ENCODE assay signal across 8 mouse cellular contexts in genomic region chr11:119524545-119524949, GRCm38 (mm10). TPM values are rescaled to one million over a fixed set of nuclear protein-coding genes. Genes with fewer than 3 reads are reported as not detected.
DNase-seq lines count a peak whose midpoint lies in the region; ATAC-seq and TF ChIP-seq lines count a peak whose summit lies in the region.

No protein-coding gene starts in this region.

- 0 out of 2 replicates have a peak, but pooled peaks cover 4% of the 10 kb centered on the region for H3K4me1 ChIP-seq in forebrain, embryonic 12.5 days
- no peaks in the 10 kb centered on the region for H3K4me1 ChIP-seq in lung, embryonic 14.5 days (ENCODE audit: insufficient read depth)

- 2% methylated on average over 33 of the region's 33 CpGs for WGBS in forebrain, embryonic 12.5 days
- WGBS in lung, embryonic 14.5 days, result 2% methylated on average over 33 of the region's 33 CpGs

- H3K36me3 ChIP-seq in forebrain, embryonic 12.5 days (replicated peaks), result no peaks in the 10 kb centered on the region
- H3K36me3 ChIP-seq in lung, embryonic 14.5 days (ENCODE audit: insufficient read depth), result no peaks in the 10 kb centered on the region

- peak overlapping the region; percentile 36 for H3K4me3 ChIP-seq in forebrain, embryonic 12.5 days (replicated peaks)
- peak overlapping the region; percentile 34 for H3K4me3 ChIP-seq in lung, embryonic 14.5 days (ENCODE audit: low read depth, low read length)

- DNase-seq in c-Kit-positive CD71-negative TER-119-negative erythroid progenitor cells, embryonic 14.5 days (ENCODE audit: low read depth), result peak; percentile 59
- peak; percentile 90 to 91 for DNase-seq in heart, postnatal 10 days
- peak; percentile 89 to 93 for DNase-seq in kidney, postnatal 36 days
- peak; percentile 97 for DNase-seq in lung, embryonic 14.5 days
- DNase-seq in testis, postnatal 10 days (ENCODE audit: low spot score), result peak; percentile 93

- no peak for TF ChIP-seq CTCF in lung, embryonic 14.5 days (IDR thresholded peaks at IDR 0.05; ENCODE audit: low read depth)

- peaks cover 8% of the 10 kb centered on the region; the same call in 1 of the 2 replicates for H3K27me3 ChIP-seq in forebrain, embryonic 12.5 days
- no peaks in the 10 kb centered on the region for H3K27me3 ChIP-seq in lung, embryonic 14.5 days (ENCODE audit: insufficient read depth, low read length)

- 0 out of 2 replicates have a peak overlapping the region, but pooled peaks have one; percentile 33 for H3K9ac ChIP-seq in forebrain, embryonic 12.5 days
- H3K9ac ChIP-seq in lung, embryonic 14.5 days, result peak overlapping the region; percentile 21

- no peak overlapping the region; the same call in 1 of the 2 replicates for H3K27ac ChIP-seq in forebrain, embryonic 12.5 days
- H3K27ac ChIP-seq in lung, embryonic 14.5 days (ENCODE audit: low read depth), result no peak overlapping the region

- peak; percentile 99 for ATAC-seq in CD4-positive, CD25-positive, alpha-beta regulatory T cell, adult 4 months
- ATAC-seq in forebrain, embryonic 12.5 days (ENCODE audit: low FRiP score), result peak; percentile 95
- ATAC-seq in lung, embryonic 14.5 days (ENCODE audit: insufficient read depth), result peak; percentile 98
- ATAC-seq in neutrophil, adult 5-6 weeks (ENCODE audit: extremely low read depth, insufficient number of reproducible peaks, low FRiP score, poor library complexity, severe bottlenecking), result peak; percentile 78

- intact Hi-C loops in heart, postnatal 10 days (cut with DNase I), result no loop called here

- H3K4me2 ChIP-seq in forebrain, embryonic 12.5 days, result peak overlapping the region; percentile 53
- H3K4me2 ChIP-seq in lung, embryonic 14.5 days, result peak overlapping the region; percentile 59

- no peaks in the 10 kb centered on the region for H3K9me3 ChIP-seq in forebrain, embryonic 12.5 days
- H3K9me3 ChIP-seq in lung, embryonic 14.5 days (ENCODE audit: low read depth, low read length), result no peaks in the 10 kb centered on the region

RNA-seq across cellular contexts. Expression of gene Nptx1, which starts 23.0 kb away (rescaled TPM):
- polyA plus RNA-seq in CD4-positive, CD25-positive, alpha-beta regulatory T cell, adult 4 months (2017; shearing (Covaris generic)), result not detected
- polyA plus RNA-seq in forebrain, embryonic 12.5 days (2016; fragmentation: Nextera tagmentation; extraction: Ambion mirVana), result 4.0 and 4.8 TPM in 2 replicates
- under 1 TPM; 0.55 to 0.64 TPM for total RNA-seq in heart, postnatal 10 days (2021)
- polyA plus RNA-seq in lung, embryonic 14.5 days (2014; fragmentation: Nextera tagmentation; extraction: Ambion mirVana), result 1.3 and 1.4 TPM in 2 replicates
- not detected in 2 replicates for total RNA-seq in neutrophil, adult 5-6 weeks (2017)

RNA-seq across cellular contexts. Expression of gene Endov, which starts 33.4 kb away (rescaled TPM):
- 10 to 100 TPM; 11.2 to 21.9 TPM for polyA plus RNA-seq in CD4-positive, CD25-positive, alpha-beta regulatory T cell, adult 4 months (2017; shearing (Covaris generic))
- 23.1 and 23.5 TPM in 2 replicates for polyA plus RNA-seq in forebrain, embryonic 12.5 days (2016; fragmentation: Nextera tagmentation; extraction: Ambion mirVana)
- total RNA-seq in heart, postnatal 10 days (2021), result 10 to 100 TPM; 13.8 to 18.6 TPM
- polyA plus RNA-seq in lung, embryonic 14.5 days (2014; fragmentation: Nextera tagmentation; extraction: Ambion mirVana), result 17.4 and 17.7 TPM in 2 replicates
- total RNA-seq in neutrophil, adult 5-6 weeks (2017), result 10.8 and 14.6 TPM in 2 replicates
